Mouse (Mus musculus): ENCODE measurements around the gene Adgrf2. TPM values are rescaled to one million over a fixed set of nuclear protein-coding genes. Genes with fewer than 3 reads are reported as not detected.

The Adgrf2 gene
- total RNA-seq (2021) = under 1 TPM; 0.11 to 0.16 TPM

GRCm38 (mm10) chr17:42741801-42742217 is at the start of gene Adgrf2:
TSS of gene Adgrf2 (minus strand) at chr17:42742179.
- peak; percentile 35 for DNase-seq (ENCODE audit: low spot score)
- intact Hi-C loops (cut with DNase I) = no loop called here

DNA sequence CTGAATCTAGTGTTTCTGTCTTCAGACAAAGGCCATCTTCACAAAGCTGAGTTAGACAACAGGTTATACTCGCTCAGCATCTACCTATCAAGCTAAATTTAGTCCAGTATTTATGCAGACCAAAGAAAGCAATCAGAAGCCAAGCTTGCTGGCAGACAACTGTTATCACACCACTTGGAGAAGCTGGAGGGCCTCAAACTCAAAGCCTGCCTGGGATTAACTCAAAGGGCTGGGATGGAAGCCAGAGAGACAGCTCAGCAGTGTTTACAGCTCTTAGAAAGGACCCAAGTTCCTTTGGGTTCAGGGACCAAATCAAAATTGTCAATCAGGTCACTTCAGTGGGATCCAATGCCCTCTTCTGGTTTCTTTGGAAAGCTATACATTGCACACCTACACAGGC is 48.8 kb upstream of the Adgrf2 start:
- DNase-seq (ENCODE audit: low spot score) = no peak
- intact Hi-C loops (cut with DNase I) = no loop called here

DNA sequence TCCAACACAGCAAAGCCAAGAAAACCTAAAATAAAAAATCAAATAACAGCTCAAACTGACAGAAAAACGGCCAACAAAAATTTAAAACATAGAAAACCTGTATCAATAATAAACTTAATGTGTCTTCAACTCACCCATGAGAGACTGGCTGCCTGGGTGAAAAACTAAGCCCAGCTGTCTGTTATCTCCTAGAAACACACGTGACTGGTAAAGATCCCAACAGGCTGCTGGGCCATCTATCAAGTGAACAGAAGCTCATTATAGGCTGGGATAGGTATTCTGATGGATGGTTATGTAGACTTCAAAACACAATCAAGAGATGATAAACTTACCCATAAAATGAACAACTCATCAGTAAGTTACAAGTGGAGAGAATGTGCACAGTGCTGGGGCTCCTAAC is 47.7 kb upstream of the Adgrf2 start:
- intact Hi-C loops (cut with DNase I) = no loop called here
- DNase-seq (ENCODE audit: low spot score) = no peak

DNA sequence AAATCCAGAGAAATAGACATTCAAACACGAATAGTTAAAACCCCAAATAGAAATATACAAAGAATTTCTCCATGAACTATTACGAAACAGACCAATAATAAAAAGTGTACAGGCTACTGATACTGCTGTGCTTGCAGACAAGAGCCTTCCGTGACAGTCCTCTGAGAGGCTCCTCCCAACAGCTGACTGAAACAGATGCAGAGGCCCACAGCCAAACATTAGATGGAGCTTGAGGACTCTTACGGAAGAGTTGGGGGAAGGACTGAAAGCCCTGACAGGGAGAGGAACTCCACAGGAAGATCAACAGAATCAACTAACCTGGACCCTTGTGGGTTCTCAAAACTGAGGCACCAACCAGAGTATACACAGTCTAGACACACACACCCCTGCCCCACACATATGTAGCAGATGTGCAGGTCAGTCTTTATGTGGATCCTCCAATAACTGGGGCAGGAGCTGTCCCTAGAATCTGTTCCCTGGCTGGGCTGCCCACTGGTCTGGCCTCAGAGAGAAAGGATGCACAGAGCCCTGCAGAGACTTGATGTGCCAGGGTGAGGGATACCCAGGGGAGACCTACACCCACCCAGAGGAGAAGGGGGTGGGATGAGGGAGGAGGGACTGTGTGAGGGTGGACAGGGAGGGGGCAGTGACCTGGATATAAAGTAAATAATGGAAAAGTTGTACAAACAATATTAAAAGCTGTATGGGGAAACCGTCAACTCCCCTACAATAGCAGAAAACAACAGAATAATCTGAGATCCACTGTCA is 46.9 kb upstream of the Adgrf2 start:
- intact Hi-C loops (cut with DNase I) = no loop called here
- no peak for DNase-seq (ENCODE audit: low spot score)

DNA sequence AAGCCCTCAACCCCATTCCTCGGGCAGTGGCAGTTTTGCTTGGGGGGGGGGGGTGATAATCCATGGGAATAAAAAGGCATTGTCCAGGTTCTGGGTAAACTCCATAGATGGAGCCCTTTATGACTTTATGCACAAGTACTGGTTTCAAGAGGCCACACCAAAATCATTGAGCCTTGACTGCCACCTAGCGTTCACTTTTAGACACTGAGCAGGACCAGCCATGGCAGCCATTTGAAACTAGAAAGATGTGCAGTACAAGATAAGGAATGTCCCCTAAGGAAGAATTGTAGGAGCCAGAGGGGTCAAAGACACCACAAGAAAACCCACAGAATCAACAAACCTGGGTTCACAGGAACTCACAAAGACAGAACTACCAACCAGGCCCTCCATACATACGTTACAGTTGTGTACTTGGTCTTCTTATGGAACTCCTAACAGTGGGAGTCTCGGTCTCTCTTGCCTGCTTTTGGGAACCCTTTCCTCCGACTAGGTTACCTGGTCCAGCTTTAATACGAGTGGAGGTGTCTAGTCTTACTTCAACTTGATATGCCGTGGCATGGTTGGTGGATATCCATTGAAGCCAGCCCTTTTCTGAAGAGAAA is 40.3 kb upstream of the Adgrf2 start:
- intact Hi-C loops (cut with DNase I) = loop anchor here (1.0 kb wide), 1 partner anchor 170 kb away; no protein-coding TSS in a partner anchor
- no peak for DNase-seq (ENCODE audit: low spot score)

DNA sequence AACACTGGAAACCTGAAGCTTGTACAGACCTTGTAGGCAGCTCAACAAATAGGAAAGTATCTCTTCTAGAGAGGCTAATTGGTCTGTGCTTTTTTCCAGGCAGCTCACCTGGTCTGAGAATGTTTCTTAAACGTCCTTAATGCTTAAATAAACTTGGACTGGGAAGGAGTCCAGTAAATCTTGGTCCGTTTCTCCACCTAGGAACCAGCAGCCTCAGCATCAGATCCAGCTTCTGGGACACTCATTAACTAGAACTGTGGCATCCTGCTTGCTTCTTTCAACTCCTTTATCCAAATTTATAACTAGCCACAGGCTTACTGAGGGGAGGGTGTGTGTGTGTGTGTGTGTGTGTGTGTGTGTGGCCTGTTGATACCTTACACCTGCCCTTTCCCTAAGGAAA is 11.8 kb upstream of the Adgrf2 start:
- intact Hi-C loops (cut with DNase I) = no loop called here
- DNase-seq (ENCODE audit: low spot score) = no peak

DNA sequence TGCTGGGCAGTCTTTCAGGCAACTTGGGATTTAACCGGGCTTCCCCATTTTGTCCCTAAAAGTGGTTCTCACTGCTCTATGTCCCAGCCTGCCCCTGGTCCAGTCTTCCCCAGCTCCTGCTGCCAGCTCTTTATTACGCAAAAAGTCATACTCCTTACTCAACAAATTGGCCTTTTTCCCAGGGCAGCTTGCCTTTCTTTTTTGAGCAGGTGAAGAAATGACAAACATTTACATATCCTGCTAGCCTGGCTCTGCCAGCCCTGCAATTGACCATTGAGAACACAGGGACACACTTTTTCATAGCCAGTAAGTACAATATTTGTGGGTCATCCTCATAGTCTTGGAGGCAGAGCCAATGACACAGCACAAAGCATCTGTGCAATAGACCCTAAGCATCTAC is 10.2 kb upstream of the Adgrf2 start:
- intact Hi-C loops (cut with DNase I) = no loop called here
- no peak for DNase-seq (ENCODE audit: low spot score)

GRCm38 (mm10) chr17:42745657-42746420 is 3.9 kb upstream of the Adgrf2 start:
- intact Hi-C loops (cut with DNase I) = no loop called here
- no peak for DNase-seq (ENCODE audit: low spot score)

- DNase-seq (ENCODE audit: low spot score) = no peak
- intact Hi-C loops (cut with DNase I) = no loop called here
Measured at GRCm38 (mm10) chr17:42742823-42743222, 844 bp upstream of the Adgrf2 start.

DNA sequence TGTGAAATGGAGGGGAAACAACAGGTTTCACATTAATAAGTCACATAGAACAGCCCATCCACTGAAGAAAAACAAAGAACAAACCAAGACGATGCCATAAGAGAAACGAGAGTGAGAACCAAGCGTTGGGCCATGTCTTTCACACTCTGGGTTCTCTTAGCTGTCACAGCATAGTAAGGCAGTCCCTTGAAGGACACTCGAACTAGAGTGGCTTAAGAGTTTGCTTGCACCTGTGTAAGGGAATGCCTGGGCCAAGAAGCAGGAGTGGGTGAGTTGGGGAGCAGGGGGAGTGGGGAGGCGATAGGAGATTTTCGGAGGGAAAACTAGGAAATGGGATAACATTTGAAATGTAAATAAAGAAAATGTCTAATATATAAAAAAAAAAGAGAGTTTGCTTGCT is 3.2 kb downstream of the Adgrf2 start:
- no peak for DNase-seq (ENCODE audit: low spot score)
- intact Hi-C loops (cut with DNase I) = no loop called here

- DNase-seq (ENCODE audit: low spot score) = no peak
- intact Hi-C loops (cut with DNase I) = no loop called here
Measured at GRCm38 (mm10) chr17:42717161-42717560, 24.8 kb downstream of the Adgrf2 start.

DNA sequence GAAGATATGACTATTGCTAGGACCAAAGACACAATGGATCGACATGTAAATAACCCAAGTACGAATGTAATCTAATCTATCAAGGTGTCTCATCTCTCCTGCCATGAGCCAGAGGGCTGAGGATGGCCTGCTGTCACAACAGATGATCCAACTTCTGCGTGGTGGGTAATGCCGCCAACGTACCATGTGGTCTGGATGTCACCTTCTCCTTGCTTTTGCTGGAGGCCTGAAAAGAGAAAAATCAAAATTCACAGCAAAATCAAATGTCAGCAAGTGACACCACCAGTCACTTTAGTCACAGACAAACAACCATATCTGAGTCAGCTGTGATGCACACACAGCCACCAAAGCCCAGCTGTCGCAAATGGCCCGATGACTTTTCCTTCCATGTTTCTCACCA is 27.0 kb downstream of the Adgrf2 start:
- intact Hi-C loops (cut with DNase I) = no loop called here

GRCm38 (mm10) chr17:42710717-42711116 is 31.3 kb downstream of the Adgrf2 start:
- no peak for DNase-seq (ENCODE audit: low spot score)
- intact Hi-C loops (cut with DNase I) = no loop called here

More for the DNA sequence above, 27.0 kb downstream of the Adgrf2 start:
- no peak for DNase-seq (ENCODE audit: low spot score)

- intact Hi-C loops (cut with DNase I) = no loop called here
- DNase-seq (ENCODE audit: low spot score) = no peak
Measured at GRCm38 (mm10) chr17:42705611-42706010, 36.4 kb downstream of the Adgrf2 start.

GRCm38 (mm10) chr17:42702198-42702597 is 39.8 kb downstream of the Adgrf2 start:
- intact Hi-C loops (cut with DNase I) = no loop called here
- DNase-seq (ENCODE audit: low spot score) = no peak

GRCm38 (mm10) chr17:42694730-42695129 is 47.2 kb downstream of the Adgrf2 start:
- intact Hi-C loops (cut with DNase I) = no loop called here
- no peak for DNase-seq (ENCODE audit: low spot score)

DNA sequence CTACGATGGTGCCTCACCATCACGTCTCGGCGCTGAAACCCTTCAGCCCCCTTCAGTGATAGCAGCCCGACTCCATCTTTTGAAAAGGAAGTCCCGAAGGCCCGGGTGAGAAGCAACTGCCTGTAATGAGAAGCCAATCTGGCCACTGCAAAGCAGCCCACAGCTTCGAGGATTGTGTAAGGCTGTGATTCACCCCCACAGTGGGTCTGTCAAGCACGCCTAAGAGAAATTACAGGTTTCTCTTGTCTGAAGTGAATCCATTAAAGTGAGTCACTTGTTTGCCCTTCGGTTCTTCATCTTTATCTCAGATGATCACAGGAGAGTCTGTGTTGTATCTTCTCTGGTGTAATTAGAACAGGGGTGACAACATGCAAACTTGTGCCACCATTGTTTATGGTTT is 49.8 kb downstream of the Adgrf2 start, which contains the start of gene Adgrf4:
Adgrf4 (minus strand) TSS at position 149 of the 400 bp plus-strand sequence.
- no peak for DNase-seq (ENCODE audit: low spot score)
- intact Hi-C loops (cut with DNase I) = no loop called here

DNA sequence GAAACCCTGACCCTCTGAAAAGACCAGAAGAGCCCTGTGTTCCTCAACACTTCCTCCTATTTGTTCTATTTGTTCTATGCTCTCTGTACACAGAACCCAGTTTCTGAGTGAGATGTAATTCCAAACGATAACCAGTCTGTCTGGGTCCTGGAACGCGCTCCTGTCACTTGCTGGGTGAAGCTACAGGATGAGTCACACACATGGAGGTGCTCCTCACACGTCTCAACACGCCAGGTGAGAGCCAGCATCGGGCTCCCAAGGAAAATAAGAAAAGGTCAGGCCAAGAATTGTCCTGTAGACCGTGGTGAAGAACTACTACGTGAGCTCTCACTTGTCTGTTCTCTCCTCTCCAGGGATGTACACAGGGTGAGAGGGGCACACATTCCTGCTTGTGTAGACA is 51.4 kb downstream of the Adgrf2 start:
- DNase-seq (ENCODE audit: low spot score) = no peak
- intact Hi-C loops (cut with DNase I) = no loop called here

Measured in heart, postnatal 25 days (tissue).